Mouse (Mus musculus): ENCODE measurements around the gene Arhgef3. TPM values are rescaled to one million over a fixed set of nuclear protein-coding genes. Genes with fewer than 3 reads are reported as not detected.
"Not testable (repeated sequence)": the region's sequence is repeated elsewhere in the genome, so short reads cannot be mapped to it uniquely, and the experiment has no call there.

The Arhgef3 gene
- polyA plus RNA-seq, 1 experiment from 2014 or later, result 16.2 TPM

- Histone ChIP-seq H3K4me1 (peaks cover 8% of the 10 kb centered on the region), H3K9me3 (replicated peaks) (no peaks in the 10 kb centered on the region), H3K9ac (no peak overlapping the region), H3K4me3 (replicated peaks) (no peak overlapping the region), H3K27ac (replicated peaks) (no peak overlapping the region), H3K27me3 (no peaks in the 10 kb centered on the region), H3K36me3 (no peaks in the 10 kb centered on the region), H3K4me2 (replicated peaks) (no peak overlapping the region)
- WGBS, result 90% methylated on average over 5 of the region's 5 CpGs
- ATAC-seq (ENCODE audit: insufficient number of reproducible peaks, low FRiP score, low TSS enrichment, low read depth), result no peak
Measured at GRCm38 (mm10) chr14:27198490-27199089, 83.9 kb downstream of the Arhgef3 start.

GRCm38 (mm10) chr14:27199119-27199518 is 84.4 kb downstream of the Arhgef3 start:
- peaks cover 8% of the 10 kb centered on the region for H3K4me1 ChIP-seq
- no peak overlapping the region for H3K9ac ChIP-seq
- H3K4me2 ChIP-seq (replicated peaks), result no peak overlapping the region
- no peaks in the 10 kb centered on the region for H3K27me3 ChIP-seq
- H3K9me3 ChIP-seq (replicated peaks), result no peaks in the 10 kb centered on the region
- ATAC-seq (ENCODE audit: insufficient number of reproducible peaks, low FRiP score, low TSS enrichment, low read depth), result no peak
- 77% methylated on average over 3 of the region's 3 CpGs for WGBS
- no peak overlapping the region for H3K4me3 ChIP-seq (replicated peaks)
- H3K27ac ChIP-seq (replicated peaks), result no peak overlapping the region
- H3K36me3 ChIP-seq, result no peaks in the 10 kb centered on the region

GRCm38 (mm10) chr14:27199870-27200269 is 85.2 kb downstream of the Arhgef3 start:
- Histone ChIP-seq H3K9me3 (replicated peaks) (no peaks in the 10 kb centered on the region), H3K36me3 (no peaks in the 10 kb centered on the region), H3K9ac (no peak overlapping the region), H3K27me3 (no peaks in the 10 kb centered on the region), H3K4me2 (replicated peaks) (no peak overlapping the region), H3K4me3 (replicated peaks) (no peak overlapping the region), H3K4me1 (peaks cover 8% of the 10 kb centered on the region), H3K27ac (replicated peaks) (no peak overlapping the region)
- WGBS, result 93% methylated on average over 11 of the region's 11 CpGs
- peak; percentile 54; the same call in 1 of the 2 replicates for ATAC-seq (ENCODE audit: insufficient number of reproducible peaks, low FRiP score, low TSS enrichment, low read depth)

GRCm38 (mm10) chr14:27200743-27201576 is 86.3 kb downstream of the Arhgef3 start:
- 58% methylated on average over 12 of the region's 12 CpGs for WGBS
- Histone ChIP-seq H3K4me1 (peaks cover 8% of the 10 kb centered on the region), H3K4me2 (replicated peaks) (no peak overlapping the region), H3K9ac (no peak overlapping the region), H3K27me3 (no peaks in the 10 kb centered on the region), H3K27ac (replicated peaks) (no peak overlapping the region), H3K9me3 (replicated peaks) (no peaks in the 10 kb centered on the region), H3K4me3 (replicated peaks) (no peak overlapping the region), H3K36me3 (no peaks in the 10 kb centered on the region)
- ATAC-seq (ENCODE audit: insufficient number of reproducible peaks, low FRiP score, low TSS enrichment, low read depth), result no peak

- no peaks in the 10 kb centered on the region for H3K36me3 ChIP-seq
- no peak overlapping the region for H3K4me3 ChIP-seq (replicated peaks)
- 17% methylated on average over 5 of the region's 5 CpGs for WGBS
- H3K9ac ChIP-seq, result no peak overlapping the region
- peaks cover 8% of the 10 kb centered on the region for H3K4me1 ChIP-seq
- no peaks in the 10 kb centered on the region for H3K9me3 ChIP-seq (replicated peaks)
- H3K27ac ChIP-seq (replicated peaks), result no peak overlapping the region
- no peak overlapping the region for H3K4me2 ChIP-seq (replicated peaks)
- no peak for ATAC-seq (ENCODE audit: insufficient number of reproducible peaks, low FRiP score, low TSS enrichment, low read depth)
- no peaks in the 10 kb centered on the region for H3K27me3 ChIP-seq
Measured at GRCm38 (mm10) chr14:27201824-27202223, 87.1 kb downstream of the Arhgef3 start.

- H3K4me2 ChIP-seq (replicated peaks), result no peak overlapping the region
- H3K4me3 ChIP-seq (replicated peaks), result no peak overlapping the region
- H3K27me3 ChIP-seq, result no peaks in the 10 kb centered on the region
- no peaks in the 10 kb centered on the region for H3K36me3 ChIP-seq
- no peaks in the 10 kb centered on the region for H3K9me3 ChIP-seq (replicated peaks)
- no peak overlapping the region for H3K9ac ChIP-seq
- no peak for ATAC-seq (ENCODE audit: insufficient number of reproducible peaks, low FRiP score, low TSS enrichment, low read depth)
- peaks cover 8% of the 10 kb centered on the region for H3K4me1 ChIP-seq
- whole genome bisulfite sequencing, result 87% methylated on average over 2 of the region's 2 CpGs
- H3K27ac ChIP-seq (replicated peaks), result no peak overlapping the region
Measured at GRCm38 (mm10) chr14:27204704-27205103, 90.0 kb downstream of the Arhgef3 start.

GRCm38 (mm10) chr14:27206443-27206842 is 91.7 kb downstream of the Arhgef3 start:
- no peaks in the 10 kb centered on the region for H3K27me3 ChIP-seq
- no peaks in the 10 kb centered on the region for H3K36me3 ChIP-seq
- H3K9me3 ChIP-seq (replicated peaks), result no peaks in the 10 kb centered on the region
- H3K4me3 ChIP-seq (replicated peaks), result no peak overlapping the region
- peaks cover 4% of the 10 kb centered on the region for H3K4me1 ChIP-seq
- H3K9ac ChIP-seq, result no peak overlapping the region
- no peak for ATAC-seq (ENCODE audit: insufficient number of reproducible peaks, low FRiP score, low TSS enrichment, low read depth)
- no peak overlapping the region for H3K4me2 ChIP-seq (replicated peaks)
- H3K27ac ChIP-seq (replicated peaks), result no peak overlapping the region

- Histone ChIP-seq H3K4me3 (replicated peaks) (no peak overlapping the region), H3K27ac (replicated peaks) (no peak overlapping the region), H3K27me3 (no peaks in the 10 kb centered on the region), H3K36me3 (no peaks in the 10 kb centered on the region), H3K4me2 (replicated peaks) (no peak overlapping the region), H3K4me1 (no peaks in the 10 kb centered on the region), H3K9me3 (replicated peaks) (no peaks in the 10 kb centered on the region), H3K9ac (no peak overlapping the region)
- ATAC-seq (ENCODE audit: insufficient number of reproducible peaks, low FRiP score, low TSS enrichment, low read depth), result no peak
- WGBS, result 93% methylated on average over 4 of the region's 4 CpGs
Measured at GRCm38 (mm10) chr14:27209542-27209941, 94.8 kb downstream of the Arhgef3 start.

GRCm38 (mm10) chr14:27210801-27211200 is 96.1 kb downstream of the Arhgef3 start:
- WGBS, result 81% methylated on average over 9 of the region's 9 CpGs
- not testable (repeated sequence) for H3K9me3 ChIP-seq (replicated peaks); H3K36me3 ChIP-seq; ATAC-seq (ENCODE audit: insufficient number of reproducible peaks, low FRiP score, low TSS enrichment, low read depth); H3K27ac ChIP-seq (replicated peaks); H3K4me1 ChIP-seq; H3K27me3 ChIP-seq; H3K4me3 ChIP-seq (replicated peaks); H3K4me2 ChIP-seq (replicated peaks); H3K9ac ChIP-seq

- no peak overlapping the region for H3K9ac ChIP-seq
- H3K4me3 ChIP-seq (replicated peaks), result no peak overlapping the region
- H3K4me2 ChIP-seq (replicated peaks), result no peak overlapping the region
- 90% methylated on average over 2 of the region's 2 CpGs for WGBS
- no peak overlapping the region for H3K27ac ChIP-seq (replicated peaks)
- no peaks in the 10 kb centered on the region for H3K4me1 ChIP-seq
- ATAC-seq (ENCODE audit: insufficient number of reproducible peaks, low FRiP score, low TSS enrichment, low read depth), result no peak
- H3K27me3 ChIP-seq, result no peaks in the 10 kb centered on the region
- no peaks in the 10 kb centered on the region for H3K9me3 ChIP-seq (replicated peaks)
- H3K36me3 ChIP-seq, result no peaks in the 10 kb centered on the region
Measured at GRCm38 (mm10) chr14:27211743-27212445, 97.2 kb downstream of the Arhgef3 start.

- Histone ChIP-seq H3K9ac (no peak overlapping the region), H3K9me3 (replicated peaks) (no peaks in the 10 kb centered on the region), H3K4me3 (replicated peaks) (no peak overlapping the region), H3K27ac (replicated peaks) (no peak overlapping the region), H3K36me3 (no peaks in the 10 kb centered on the region), H3K4me1 (no peaks in the 10 kb centered on the region), H3K4me2 (replicated peaks) (no peak overlapping the region), H3K27me3 (no peaks in the 10 kb centered on the region)
- WGBS, result 71% methylated on average over 2 of the region's 2 CpGs
- no peak for ATAC-seq (ENCODE audit: insufficient number of reproducible peaks, low FRiP score, low TSS enrichment, low read depth)
Measured at GRCm38 (mm10) chr14:27214232-27214631, 99.5 kb downstream of the Arhgef3 start.

All from embryonic facial prominence, embryonic 15.5 days (tissue).